Mouse (Mus musculus) heart, adult 2 months (tissue): ENCODE measurements at regions not wholly inside any gene's neighbourhood (a gene's known extent, or its start where the extent isn't known, plus 50 kb on each side); places are given as distances from the start of the nearest gene placed in this dataset.

Experiments used
- DNase-seq, 2 experiments: peaks; one replicate each; pipeline ENCODE4 v3.0.0; 2021
- H3K27ac ChIP-seq: fragments of 200-600 bp; 2 replicates; pipeline ENCODE4 v1.8.1; 2022
- H3K27me3 ChIP-seq: fragments of 200-500 bp; 2 replicates; pipeline ENCODE4 v1.6.1; 2012; ENCODE audit warnings: mild to moderate bottlenecking, low read length, inconsistent platforms, mixed read lengths; ENCODE audit not compliant: control insufficient read depth, insufficient read depth
- H3K36me3 ChIP-seq: fragments of 200-500 bp; 2 replicates; pipeline ENCODE4 v1.6.1; 2012; ENCODE audit warnings: low read length, inconsistent platforms; ENCODE audit not compliant: control insufficient read depth, insufficient read depth
- H3K4me1 ChIP-seq: fragments of 200-500 bp; 2 replicates; pipeline ENCODE4 v1.6.1; 2011; ENCODE audit warnings: low read length; ENCODE audit not compliant: control insufficient read depth, insufficient read depth
- H3K4me3 ChIP-seq: fragments of 200-600 bp; 2 replicates; pipeline ENCODE4 v1.8.1; 2022
- H3K79me2 ChIP-seq: fragments of 200-500 bp; replicated peaks from 2 replicates; pipeline ENCODE4 v1.6.1; 2012; ENCODE audit warnings: mild to moderate bottlenecking, inconsistent platforms, low read length, moderate library complexity, mixed read lengths; ENCODE audit not compliant: control insufficient read depth, insufficient read depth
- H3K9ac ChIP-seq: fragments of 200-500 bp; 2 replicates; pipeline ENCODE4 v1.6.1; 2012; ENCODE audit warnings: low read depth, mild to moderate bottlenecking, control low read depth, inconsistent platforms, low read length, mixed read lengths
- CTCF ChIP-seq: fragments of 200-600 bp; IDR thresholded peaks from 2 replicates; pipeline ENCODE4 v1.8.1; 2022; ENCODE audit warnings: antibody characterized with exemption, mild to moderate bottlenecking, moderate library complexity
- EP300 ChIP-seq: fragments of 200-500 bp; IDR thresholded peaks from 2 replicates; pipeline ENCODE4 v1.6.1; 2011; ENCODE audit warnings: low read depth, low read length, control low read depth; ENCODE audit not compliant: insufficient read depth
- POLR2A ChIP-seq: fragments of 200-500 bp; IDR thresholded peaks from 2 replicates; pipeline ENCODE4 v1.6.1; 2011; ENCODE audit warnings: mild to moderate bottlenecking, low read depth, low read length, control low read depth; ENCODE audit not compliant: insufficient read depth
- WGBS: fragments of 180-500 bp; shearing (Covaris S2); methylation state at CpG from one replicate; pipeline ENCODE4 v1.1.7; 2018; 5-methylcytosine and 5-hydroxymethylcytosine counted together
- intact Hi-C: fragments of 180-260 bp; cut with DNase I; formaldehyde crosslinking; loops from one replicate; pipeline ENCODE4 v1.15.1; 2025

DNA sequence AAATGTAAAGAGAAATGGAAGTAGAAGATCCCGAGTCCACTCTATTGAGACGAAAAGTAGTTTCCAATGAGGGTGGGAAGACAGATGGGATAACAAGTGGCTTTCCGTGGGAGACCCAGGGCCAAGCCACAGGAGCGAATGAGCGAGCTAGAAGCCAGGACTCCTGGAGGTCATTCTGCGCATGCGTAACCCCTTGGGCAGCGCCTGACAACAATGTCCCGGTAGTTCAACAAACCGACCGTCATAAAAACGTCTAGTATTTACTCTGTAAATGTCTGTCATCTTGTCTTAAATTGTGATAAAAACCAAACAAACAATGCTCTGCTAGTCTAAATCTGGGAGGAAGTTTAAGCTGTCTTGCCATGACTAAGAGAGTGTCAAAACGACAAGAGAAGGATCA is 112.4 kb downstream of the Chic2 start:
- Histone ChIP-seq H3K36me3 (no peaks in the 10 kb centered on the region), H3K4me3 (no peak overlapping the region), H3K79me2 (no peaks in the 10 kb centered on the region), H3K4me1 (peaks cover 2% of the 10 kb centered on the region), H3K27me3 (no peaks in the 10 kb centered on the region), H3K9ac (no peak overlapping the region), H3K27ac (no peak overlapping the region)
- WGBS, result 77% methylated on average over 13 of the region's 13 CpGs
- TF ChIP-seq EP300, result no peak
- no peak for DNase-seq
- intact Hi-C loops, result no loop called here

DNA sequence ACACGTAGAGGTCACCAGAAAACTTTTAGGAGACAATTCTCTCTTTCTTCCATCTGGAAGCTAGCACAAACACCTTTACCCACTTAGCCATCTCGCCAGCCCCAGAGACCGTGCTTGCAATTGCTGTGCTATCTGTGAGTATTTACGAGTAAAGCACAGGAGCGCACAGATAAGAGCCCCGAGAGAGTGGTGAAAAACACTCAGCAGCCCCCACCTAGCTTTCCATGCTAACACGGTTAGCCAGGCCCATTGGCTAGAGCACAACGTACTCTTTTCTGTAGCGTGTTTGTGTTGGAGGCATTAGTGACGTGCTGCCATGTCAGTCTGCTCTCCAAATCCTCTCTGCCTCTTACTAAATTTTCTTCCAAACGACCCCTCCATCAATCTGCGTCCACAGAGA is 112.8 kb downstream of the Chic2 start:
- H3K79me2 ChIP-seq, result no peaks in the 10 kb centered on the region
- WGBS, result 56% methylated on average over 12 of the region's 12 CpGs
- no peak for TF ChIP-seq POLR2A
- no peak for TF ChIP-seq EP300
- TF ChIP-seq CTCF, result no peak
- peaks cover 2% of the 10 kb centered on the region for H3K4me1 ChIP-seq
- H3K9ac ChIP-seq, result no peak overlapping the region
- H3K36me3 ChIP-seq, result no peaks in the 10 kb centered on the region
- DNase-seq, result no peak
- H3K27ac ChIP-seq, result no peak overlapping the region
- intact Hi-C loops, result no loop called here
- H3K4me3 ChIP-seq, result no peak overlapping the region
- no peaks in the 10 kb centered on the region for H3K27me3 ChIP-seq

- intact Hi-C loops, result no loop called here
- no peaks in the 10 kb centered on the region; the same call in 1 of the 2 replicates for H3K4me1 ChIP-seq
- no peak overlapping the region for H3K9ac ChIP-seq
- no peak overlapping the region for H3K4me3 ChIP-seq
- no peaks in the 10 kb centered on the region for H3K79me2 ChIP-seq
- DNase-seq, result no peak
- WGBS, result 71% methylated on average over 2 of the region's 2 CpGs
- no peak overlapping the region for H3K27ac ChIP-seq
- no peaks in the 10 kb centered on the region for H3K27me3 ChIP-seq
- TF ChIP-seq CTCF (no peak), EP300 (no peak), POLR2A (no peak)
- no peaks in the 10 kb centered on the region for H3K36me3 ChIP-seq
These were observed 117.0 kb downstream of the Chic2 start for GRCm38 (mm10) chr5:74927543-74927942.

DNA sequence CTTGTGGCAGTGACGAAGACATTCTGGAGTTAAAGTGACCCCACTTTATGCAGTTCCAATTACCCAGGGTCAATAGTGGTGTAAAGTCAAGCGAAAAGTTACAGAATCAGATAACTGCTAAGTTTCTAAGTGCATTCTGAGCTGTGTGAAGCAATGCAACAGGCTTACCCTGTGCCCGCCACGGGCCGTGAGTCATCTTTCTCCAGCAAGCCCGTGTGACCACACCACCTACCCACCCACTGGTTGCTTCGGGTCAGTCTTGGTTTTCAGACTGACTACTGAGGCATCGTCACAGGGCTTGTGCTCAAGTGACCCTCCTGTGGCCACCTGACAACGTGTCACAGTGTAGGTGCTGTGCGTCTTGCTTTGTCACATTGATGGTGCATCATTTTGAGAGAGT is 118.8 kb downstream of the Chic2 start:
- Histone ChIP-seq H3K36me3 (no peaks in the 10 kb centered on the region), H3K79me2 (no peaks in the 10 kb centered on the region), H3K27me3 (no peaks in the 10 kb centered on the region), H3K27ac (no peak overlapping the region), H3K4me3 (no peak overlapping the region), H3K4me1 (no peaks in the 10 kb centered on the region; the same call in 1 of the 2 replicates), H3K9ac (no peak overlapping the region)
- 89% methylated on average over 10 of the region's 10 CpGs for WGBS
- no peak for DNase-seq
- intact Hi-C loops, result no loop called here
- no peak for TF ChIP-seq EP300
- no peak for TF ChIP-seq CTCF
- no peak for TF ChIP-seq POLR2A

DNA sequence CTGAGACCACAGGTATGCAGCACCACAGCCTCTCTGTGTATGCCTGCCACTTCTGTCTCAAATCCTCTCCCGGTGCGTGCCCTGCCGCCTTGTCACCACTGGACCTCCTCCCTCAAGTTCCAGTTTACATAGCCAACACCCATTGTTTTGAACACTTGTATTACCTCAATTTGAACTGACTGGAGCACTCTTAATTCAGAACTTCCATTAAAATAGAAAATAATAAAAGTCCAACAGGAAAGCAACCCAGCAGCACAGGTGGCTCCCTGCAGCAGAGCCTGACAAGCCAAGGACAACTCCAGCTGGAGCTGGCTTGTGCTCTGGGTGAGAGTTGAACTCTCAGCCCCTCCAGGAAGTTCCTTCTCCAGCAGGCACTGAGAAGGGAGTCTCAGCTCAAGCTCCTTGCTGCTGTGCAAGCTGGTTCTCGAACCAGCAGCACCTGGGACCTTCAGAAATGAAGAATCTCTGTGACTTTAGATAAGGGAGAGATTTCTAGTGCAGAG is 120.5 kb downstream of the Chic2 start:
- H3K4me3 ChIP-seq, result no peak overlapping the region
- peak overlapping the region; percentile 38 for H3K27ac ChIP-seq
- WGBS, result 66% methylated on average over 4 of the region's 4 CpGs
- H3K27me3 ChIP-seq, result no peaks in the 10 kb centered on the region
- intact Hi-C loops, result no loop called here
- H3K79me2 ChIP-seq, result no peaks in the 10 kb centered on the region
- H3K4me1 ChIP-seq, result no peaks in the 10 kb centered on the region; the same call in 1 of the 2 replicates
- no peaks in the 10 kb centered on the region for H3K36me3 ChIP-seq
- no peak overlapping the region for H3K9ac ChIP-seq
- DNase-seq, result peak; percentile 37 to 51
- TF ChIP-seq POLR2A (no peak), EP300 (no peak), CTCF (no peak)

DNA sequence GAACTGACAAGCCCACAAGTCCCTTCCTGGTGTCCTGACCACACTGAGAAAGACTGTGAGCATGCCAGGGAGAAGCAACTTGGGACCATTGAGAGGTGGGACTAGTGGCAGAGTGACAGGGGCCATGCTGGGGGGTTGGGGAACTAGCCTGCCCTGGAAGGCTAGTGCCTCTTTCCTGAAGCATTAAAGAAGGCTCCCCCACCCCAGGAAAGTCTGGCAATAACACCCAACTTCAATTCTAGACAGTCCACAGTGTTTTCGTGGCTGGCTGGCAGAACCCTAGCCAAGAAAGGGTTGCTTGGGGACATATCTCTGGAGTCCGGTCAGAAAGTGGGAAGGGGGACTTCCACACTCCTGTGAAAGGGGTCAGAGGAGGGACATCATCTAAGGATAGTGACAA is 121.2 kb downstream of the Chic2 start:
- intact Hi-C loops, result no loop called here
- no peaks in the 10 kb centered on the region for H3K27me3 ChIP-seq
- WGBS, result 63% methylated on average over 2 of the region's 2 CpGs

More for the DNA sequence above, 121.2 kb downstream of the Chic2 start:
- H3K9ac ChIP-seq, result no peak overlapping the region
- H3K4me3 ChIP-seq, result no peak overlapping the region
- no peak for TF ChIP-seq CTCF
- no peak for TF ChIP-seq POLR2A
- no peak for TF ChIP-seq EP300
- no peaks in the 10 kb centered on the region for H3K36me3 ChIP-seq
- peak overlapping the region; percentile 41 for H3K27ac ChIP-seq
- H3K4me1 ChIP-seq, result no peaks in the 10 kb centered on the region; the same call in 1 of the 2 replicates
- DNase-seq, result peak; percentile 33 to 40
- no peaks in the 10 kb centered on the region for H3K79me2 ChIP-seq
